Mouse (Mus musculus) ovary, adult 18-20 months (tissue): ENCODE data around the gene Phc2.

Experiments
- DNase-seq: peaks from one replicate; pipeline ENCODE4 v3.0.0; 2022; ENCODE audit warnings: low spot score, mixed read lengths

The Phc2 gene

DNA sequence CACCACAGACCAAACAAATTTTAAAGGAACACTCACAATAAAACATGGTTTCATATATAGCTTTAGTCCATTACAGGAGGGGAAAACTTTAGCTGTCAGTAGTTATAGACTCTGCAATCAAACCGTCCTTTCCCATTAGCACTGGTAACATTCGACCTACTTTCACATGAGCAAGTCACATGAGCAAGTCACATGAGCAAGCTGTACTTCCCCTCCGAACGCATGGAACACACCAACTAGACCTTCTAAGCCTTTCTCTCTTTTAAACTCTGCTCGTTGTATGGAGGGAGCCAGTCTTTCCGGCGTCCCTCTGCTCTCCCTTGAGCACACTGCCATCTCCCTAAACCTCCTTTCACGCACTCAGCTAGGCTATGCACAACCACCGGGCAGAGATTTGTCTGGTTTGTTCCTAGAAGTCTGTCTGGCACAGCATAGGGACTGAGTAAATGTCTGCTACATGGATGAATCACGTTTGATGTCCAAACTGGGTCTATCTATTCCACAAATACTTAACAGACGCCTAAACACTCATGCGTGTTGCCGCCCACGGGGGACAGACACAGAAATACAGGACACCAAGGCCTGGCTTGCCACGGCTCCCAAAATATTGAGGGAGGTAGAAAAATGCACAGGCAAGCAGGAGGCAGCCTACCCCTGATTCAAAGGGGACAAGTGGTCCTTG, 130.6 kb downstream of the Phc2 start:
- DNase-seq: no peak

DNA sequence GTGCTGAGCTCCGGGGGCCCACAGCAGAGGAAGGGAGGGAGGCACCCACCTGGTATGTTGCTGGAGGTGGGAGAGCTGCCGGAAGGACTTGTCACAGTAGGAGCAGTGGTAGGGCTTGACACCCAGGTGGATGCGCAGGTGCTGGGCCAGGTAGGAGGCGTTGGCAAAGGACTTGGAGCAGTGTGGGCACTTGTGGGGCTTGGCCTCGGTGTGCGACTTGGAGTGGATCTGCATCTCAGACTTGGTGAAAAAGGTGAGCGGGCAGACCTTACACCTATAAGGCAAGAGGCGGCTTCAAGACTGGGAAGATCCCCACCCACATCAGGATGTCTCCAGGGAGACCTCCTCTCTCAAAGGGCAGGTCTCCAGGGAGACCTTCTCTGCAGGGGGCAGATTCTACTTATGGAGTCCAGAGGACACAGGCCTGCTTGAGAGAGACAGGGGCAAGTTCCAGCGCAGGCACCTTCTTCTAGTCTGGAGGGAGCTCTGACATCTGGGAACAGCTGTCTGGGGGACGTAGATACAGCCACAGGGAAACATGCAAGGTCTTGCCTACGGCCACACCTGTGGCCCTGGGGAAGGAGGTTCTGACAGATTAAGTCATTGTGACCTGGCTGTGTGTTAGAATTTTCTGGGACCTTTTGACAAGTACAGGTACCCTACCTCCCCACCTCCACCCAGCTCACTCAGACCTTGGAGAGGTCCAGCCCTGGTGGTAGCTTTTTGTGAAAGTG, 131.6 kb downstream of the Phc2 start:
- DNase-seq: no peak

DNA sequence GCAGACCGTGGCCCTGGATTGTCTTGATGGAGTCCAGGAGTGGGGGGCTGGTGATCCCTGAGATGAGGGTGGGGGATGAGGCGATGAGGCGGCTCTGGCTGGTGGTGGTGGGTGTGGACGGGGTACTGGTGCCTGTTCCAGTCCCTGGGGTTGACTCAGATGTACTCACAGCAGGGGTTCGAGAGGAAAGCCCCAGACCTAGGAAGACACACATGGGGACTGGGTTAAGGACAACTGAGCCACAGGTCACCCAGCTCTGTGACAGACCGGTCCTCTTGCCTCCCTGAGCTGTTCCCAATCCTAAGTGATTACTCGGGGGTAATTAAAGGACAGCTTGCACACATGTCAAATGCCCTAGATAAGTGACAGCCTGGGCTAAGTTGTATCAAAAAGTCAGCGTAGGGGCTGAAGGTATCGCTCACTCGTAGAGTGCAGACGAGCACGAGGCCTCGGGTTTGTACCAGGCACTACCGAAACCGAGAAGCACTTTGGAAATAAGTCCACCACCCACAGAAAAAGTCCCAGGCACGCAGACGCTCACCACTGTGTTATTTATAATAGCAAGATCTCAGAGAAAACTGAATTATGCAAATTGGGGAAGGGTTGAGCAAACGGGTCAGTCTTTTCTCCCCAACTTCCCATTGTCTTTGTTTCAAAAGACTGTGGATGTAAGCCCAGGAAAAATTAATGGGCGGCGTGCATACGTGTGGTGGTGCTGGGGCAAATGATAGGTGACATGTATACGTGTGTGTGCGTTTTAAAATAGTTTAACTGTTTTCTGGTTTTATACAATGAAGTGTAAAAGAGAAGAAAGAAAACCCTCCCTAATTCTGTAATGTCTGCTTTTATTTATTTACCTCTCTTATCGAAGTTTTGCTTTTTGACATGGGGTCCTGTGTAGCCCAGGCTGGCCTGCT, 132.8 kb downstream of the Phc2 start:
- no peak for DNase-seq

DNA sequence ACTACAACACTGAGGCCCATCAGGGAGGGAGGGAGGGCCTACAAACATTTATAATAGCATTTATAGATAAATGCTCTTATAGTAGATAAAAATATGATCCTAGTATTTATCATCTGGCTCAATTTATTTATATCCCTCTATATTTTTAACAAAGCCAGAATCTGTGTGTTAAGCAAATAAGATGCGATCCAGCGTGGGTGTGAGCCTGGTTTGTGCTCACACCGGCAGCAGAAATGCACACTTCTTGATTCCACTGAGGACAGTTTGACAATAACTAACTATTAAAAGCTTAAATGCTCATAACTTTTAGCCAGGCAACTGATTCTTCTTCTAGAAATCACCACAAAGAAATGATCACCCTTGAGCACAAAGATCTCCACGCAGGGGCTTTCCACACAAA, 133.6 kb downstream of the Phc2 start:
- DNase-seq: no peak

DNA sequence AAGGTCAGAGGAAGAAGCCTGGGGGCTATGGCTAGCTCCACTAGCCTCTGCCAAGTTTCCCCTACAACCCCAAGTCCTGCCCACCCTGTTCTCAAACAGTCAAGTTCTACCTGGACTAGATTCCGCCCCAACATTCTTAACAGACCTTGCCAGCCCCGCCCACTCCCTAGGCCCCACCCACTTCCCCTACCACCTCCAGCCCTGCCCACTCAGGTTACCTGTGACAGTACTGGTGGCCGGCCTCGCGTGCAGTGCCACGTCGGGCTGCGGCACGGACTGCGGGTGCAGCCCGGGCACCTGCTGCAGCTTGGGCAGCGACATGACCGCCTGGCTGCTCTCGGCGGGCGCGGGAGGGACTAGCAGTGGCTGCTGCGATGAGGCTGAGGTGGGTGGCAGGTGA, 135.1 kb downstream of the Phc2 start:
- no peak for DNase-seq

DNA sequence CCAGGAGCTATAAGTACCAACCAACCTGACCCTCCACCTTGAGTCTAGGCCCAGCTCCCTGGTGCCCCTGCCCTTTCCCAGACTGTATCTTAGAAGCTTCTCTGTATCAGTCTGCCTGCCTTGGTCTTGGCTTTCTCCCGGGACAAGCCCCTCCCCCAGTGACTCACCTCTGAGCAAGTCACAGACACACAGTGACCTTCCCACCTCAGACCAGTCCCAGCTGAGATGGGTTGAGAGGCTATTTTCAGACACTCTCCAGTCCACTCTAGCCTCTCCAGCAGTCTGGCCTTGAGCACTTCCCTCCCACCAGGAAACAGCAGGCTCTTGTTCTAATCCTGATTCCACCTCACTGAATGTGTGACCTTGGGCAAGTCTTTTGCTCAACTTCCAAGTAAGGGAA, 139.2 kb downstream of the Phc2 start:
- peak; percentile 58 for DNase-seq

DNA sequence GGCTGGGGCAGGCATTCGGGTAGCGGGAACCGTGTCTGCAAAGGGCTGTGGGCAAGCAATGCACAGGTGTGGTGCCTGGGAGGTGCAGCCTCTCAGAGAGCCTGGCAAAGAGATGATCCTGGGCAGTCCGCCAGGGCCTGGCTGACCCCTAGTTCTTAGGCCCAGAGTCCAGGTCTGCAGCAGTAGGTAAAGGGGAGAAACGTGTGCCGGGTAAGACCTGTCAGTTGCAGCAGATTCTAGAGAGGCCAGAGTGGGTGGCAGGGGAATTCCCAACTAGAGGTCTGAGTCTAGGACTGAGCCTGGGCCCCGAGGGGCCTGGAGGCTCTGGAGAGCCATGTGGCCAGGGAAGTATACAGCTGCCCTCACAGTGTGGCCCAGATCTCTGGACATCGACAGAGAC, 139.7 kb downstream of the Phc2 start:
- no peak for DNase-seq

DNA sequence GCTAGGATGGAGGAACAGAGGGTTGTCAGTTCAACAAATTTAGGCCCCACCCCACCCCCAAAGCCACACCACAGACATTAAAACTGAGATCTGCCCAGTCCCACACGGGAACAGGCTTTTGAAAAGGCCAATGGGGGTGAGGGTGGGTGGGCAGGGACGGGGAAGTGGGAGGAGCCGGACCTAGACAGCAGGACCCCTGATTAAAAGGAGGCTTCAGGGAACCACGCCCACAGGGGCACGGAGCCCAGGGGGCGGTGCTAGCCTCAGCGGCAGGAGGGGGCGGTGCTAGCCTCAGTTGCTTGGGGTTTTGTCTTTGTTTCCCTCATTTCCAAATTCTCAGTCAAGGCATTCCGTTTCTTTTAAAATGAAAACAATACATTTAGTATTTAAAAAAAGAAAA, 141.1 kb downstream of the Phc2 start:
- no peak for DNase-seq

DNA sequence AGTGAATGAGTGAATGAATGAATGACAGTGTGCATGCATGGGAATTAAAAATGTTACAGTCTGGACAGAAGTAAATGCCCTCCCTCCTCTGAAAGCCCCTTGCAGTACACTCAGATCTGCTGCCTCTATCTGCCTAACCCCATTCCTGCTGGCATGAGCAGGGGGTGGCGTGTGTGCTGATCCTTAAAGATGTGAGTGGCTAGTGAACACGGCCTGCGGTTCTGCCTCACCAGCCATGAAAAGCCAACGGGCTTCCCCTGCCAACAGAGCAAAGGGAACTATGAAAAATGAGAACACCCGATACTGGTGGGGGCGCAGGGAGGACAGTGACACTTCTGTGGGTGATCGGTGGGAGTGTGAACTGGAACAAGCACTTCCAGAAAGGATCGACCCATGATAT, 142.3 kb downstream of the Phc2 start:
- DNase-seq: no peak

DNA sequence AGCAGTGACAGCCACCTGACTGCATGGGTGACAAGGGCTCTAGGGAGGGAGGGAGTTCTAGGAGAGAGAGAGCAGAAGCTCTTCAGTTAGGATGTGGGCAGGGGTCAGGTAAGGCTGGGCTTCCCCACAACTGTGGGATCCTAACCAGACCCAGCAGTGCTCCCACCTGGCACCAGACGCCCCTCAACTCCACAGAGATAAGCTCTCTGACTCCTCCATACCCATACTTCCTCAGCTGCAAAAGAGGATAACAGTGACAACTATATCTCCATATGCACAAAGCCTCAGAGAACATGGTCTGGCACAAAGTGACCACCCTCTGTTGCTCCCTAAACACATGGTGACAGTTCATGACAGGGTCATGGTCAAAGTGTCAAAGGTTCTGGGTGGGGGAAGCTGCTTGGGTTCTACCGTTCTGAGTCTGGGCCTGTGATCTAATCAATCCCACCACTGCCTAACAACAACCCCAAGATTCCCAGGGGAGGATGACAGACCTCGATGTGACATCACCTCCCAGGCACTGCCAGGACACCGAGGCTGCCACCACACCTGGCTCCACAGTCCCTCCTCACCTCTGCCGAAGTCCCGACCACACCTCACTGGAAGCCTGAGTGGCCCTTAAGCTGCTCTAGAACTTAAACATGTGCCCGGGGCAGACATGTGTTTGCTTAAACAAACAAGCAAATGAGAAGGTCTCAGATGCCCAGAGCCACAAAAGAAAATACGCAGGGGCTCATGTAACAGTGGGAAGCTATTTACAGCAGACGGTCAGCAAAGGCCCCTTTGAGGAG, 147.4 kb downstream of the Phc2 start:
- DNase-seq: no peak
